Mouse (Mus musculus) E14TG2a.4 (cell line): ENCODE data around the gene Gas2l3.

ENCODE experiments used
- CTCF ChIP-seq: conservative IDR thresholded peaks from 2 replicates; pipeline ENCODE4 v1.5.1; 2014; ENCODE audit warnings: low read length
- NANOG ChIP-seq: IDR thresholded peaks from 2 replicates; pipeline ENCODE4 v1.6.1; 2014; ENCODE audit warnings: borderline replicate concordance, low read length, mixed read lengths
- POU5F1 ChIP-seq: IDR thresholded peaks from 2 replicates; pipeline ENCODE4 v1.6.1; 2014; ENCODE audit warnings: low read length, borderline replicate concordance

DNA sequence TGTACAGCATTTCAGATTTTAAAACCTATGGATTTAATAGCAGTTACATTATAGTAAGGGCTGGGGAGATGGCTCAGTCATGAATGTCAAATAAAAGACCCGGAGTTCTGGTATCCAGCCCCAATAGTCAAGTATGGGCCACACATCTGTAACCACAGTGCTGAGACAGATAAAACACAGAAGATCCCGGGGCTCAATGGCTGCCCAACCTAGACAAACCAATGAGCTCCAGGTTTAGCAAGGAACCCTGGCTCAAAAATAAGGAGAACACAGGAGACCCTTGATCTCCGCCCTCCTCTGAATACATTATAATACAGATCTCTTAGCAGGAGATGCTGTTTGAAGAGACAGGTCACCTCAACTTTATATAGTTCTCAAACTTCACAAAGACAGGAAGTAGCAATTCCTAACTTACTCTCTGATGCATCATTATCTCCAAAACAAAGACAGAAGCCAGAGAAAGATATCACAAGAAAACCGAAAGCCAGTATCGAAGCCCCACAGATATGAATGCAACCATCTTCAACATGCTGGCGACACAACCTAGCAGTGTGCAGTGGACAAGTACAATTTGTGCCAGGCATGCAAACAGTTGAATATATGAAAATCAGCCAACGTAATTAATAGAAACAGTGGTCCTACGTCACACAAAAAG, 21.1 kb downstream of the Gas2l3 start:
- TF ChIP-seq CTCF (no peak), POU5F1 (no peak), NANOG (no peak)
